Mouse (Mus musculus) ES-E14 (cell line): Measurements from ENCODE around the gene C1qtnf3. TPM values are rescaled to one million over a fixed set of nuclear protein-coding genes. Genes with fewer than 3 reads are reported as not detected.

ENCODE experiments used
- DNase-seq: peaks from one replicate; pipeline ENCODE4 v3.0.0-alpha.2; 2013; ENCODE audit warnings: low read depth, low spot score
- H3K27ac ChIP-seq: 2 replicates; pipeline ENCODE4 v1.5.1; 2012; ENCODE audit warnings: low read depth, mild to moderate bottlenecking, low read length, moderate library complexity, mixed read lengths; ENCODE audit not compliant: poor library complexity, insufficient read depth, severe bottlenecking
- H3K36me3 ChIP-seq: 2 replicates; pipeline ENCODE4 v1.6.1; 2012; ENCODE audit warnings: mild to moderate bottlenecking, low read length, moderate library complexity, mixed read lengths; ENCODE audit not compliant: control insufficient read depth, poor library complexity, insufficient read depth, severe bottlenecking
- H3K4me1 ChIP-seq, 2 experiments: fragments of 150-350 bp in 1 of 2; sonication (generic) in 1 of 2; 2 replicates each; pipeline ENCODE4 v1.6.1; 2012; ENCODE audit warnings: low read length in 2 of 2, mild to moderate bottlenecking in 1 of 2, mixed read lengths in 1 of 2; ENCODE audit not compliant: control insufficient read depth in 2 of 2, insufficient read depth in 2 of 2, poor library complexity in 1 of 2
- H3K4me3 ChIP-seq, 2 experiments: fragments of 150-350 bp in 1 of 2; sonication (generic) in 1 of 2; 2 replicates each; pipeline ENCODE4 v1.5.1; 2012; ENCODE audit warnings: low read length in 2 of 2, low read depth in 1 of 2, mild to moderate bottlenecking in 1 of 2, mixed read lengths in 1 of 2; ENCODE audit not compliant: insufficient read depth in 1 of 2, poor library complexity in 1 of 2, severe bottlenecking in 1 of 2
- H3K9ac ChIP-seq: 2 replicates; pipeline ENCODE4 v1.6.1; 2012; ENCODE audit warnings: low read depth, mild to moderate bottlenecking, low read length, mixed read lengths; ENCODE audit not compliant: poor library complexity, insufficient read depth, severe bottlenecking
- H3K9me3 ChIP-seq: fragments of 150-350 bp; sonication (generic); 2 replicates; pipeline ENCODE4 v1.6.1; 2012; ENCODE audit warnings: low read depth, mild to moderate bottlenecking, low read length; ENCODE audit not compliant: control insufficient read depth, insufficient read depth
- CHD2 ChIP-seq: IDR thresholded peaks from 2 replicates; pipeline ENCODE4 v1.6.1; 2014; ENCODE audit warnings: mild to moderate bottlenecking, low read depth, low read length, inconsistent platforms
- HCFC1 ChIP-seq: IDR thresholded peaks from 2 replicates; pipeline ENCODE4 v1.6.1; 2012; ENCODE audit warnings: low read length, inconsistent platforms, borderline replicate concordance; ENCODE audit not compliant: insufficient read depth
- MAFK ChIP-seq: IDR thresholded peaks from 2 replicates; pipeline ENCODE4 v1.6.1; 2014; ENCODE audit warnings: mild to moderate bottlenecking, low read depth, low read length, inconsistent platforms; ENCODE audit not compliant: insufficient read depth
- ZC3H11A ChIP-seq: IDR thresholded peaks from 2 replicates; pipeline ENCODE4 v1.6.1; 2012; ENCODE audit warnings: low read depth, mild to moderate bottlenecking, inconsistent platforms, low read length, borderline replicate concordance
- ZNF384 ChIP-seq: IDR thresholded peaks from 2 replicates; pipeline ENCODE4 v1.6.1; 2012; ENCODE audit warnings: low read depth, low read length, inconsistent platforms
- in situ Hi-C, 2 experiments: fragments of 600-800 bp; cut with MboI; formaldehyde crosslinking; loops; one replicate each; pipeline ENCODE4 v1.15.1; 2025; ENCODE audit warnings: low sequenced_read_pairs in 2 of 2, inconsistent platforms in 1 of 2; ENCODE audit not compliant: unreplicated experiment in 2 of 2
- total RNA-seq: library from RNA; depleted of rRNA; stranded (reverse); fragments of 300-350 nt; gene quantifications from 2 replicates; pipeline ENCODE4 v1.2.3, GENCODE M21; 2012

Gene C1qtnf3
- total RNA-seq, 1 experiment = 0.45 TPM

DNA sequence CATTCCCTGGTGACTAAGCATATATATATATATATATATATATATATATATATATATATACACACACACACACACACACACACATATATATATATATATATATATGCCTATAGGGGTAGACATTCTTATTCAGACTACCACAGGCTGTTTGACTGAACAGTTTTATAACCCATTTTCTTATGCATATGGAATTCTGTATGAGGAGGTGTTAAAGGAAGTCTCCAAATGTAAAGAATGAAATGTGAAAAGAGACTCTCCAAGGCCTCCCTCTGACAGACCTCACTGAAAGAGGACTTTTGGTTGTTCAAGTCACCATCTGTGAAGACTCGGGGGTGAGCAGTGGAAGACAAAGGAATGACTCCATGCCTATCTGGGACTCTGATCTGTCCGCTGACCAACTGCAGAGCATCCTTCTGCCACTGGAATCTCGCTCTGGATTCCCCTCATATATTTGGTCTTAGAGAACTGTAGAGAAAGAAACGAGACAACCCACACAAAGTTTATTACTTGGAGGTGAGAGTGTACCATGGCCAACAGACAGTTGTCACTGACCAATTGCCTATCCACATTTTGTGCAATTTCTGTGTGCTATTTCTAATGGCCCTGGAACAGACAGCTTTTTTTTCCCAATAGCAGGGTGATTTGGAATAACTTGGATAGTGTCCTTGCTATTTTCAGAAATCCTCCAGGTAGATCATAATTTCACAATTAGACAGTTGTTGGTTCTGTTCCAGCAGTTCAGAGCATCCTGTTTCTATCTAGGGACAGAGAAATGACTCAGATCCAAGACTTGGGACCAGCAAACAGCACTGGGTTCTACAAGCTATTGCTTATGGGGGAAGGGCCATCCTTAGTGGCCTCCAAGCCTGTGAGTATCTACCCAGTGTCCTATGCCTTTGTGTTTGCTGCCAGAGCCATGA lies 28.8 kb upstream of the C1qtnf3 start:
- Histone ChIP-seq H3K36me3 (no peaks in the 10 kb centered on the region), H3K9ac (no peak overlapping the region), H3K27ac (no peak overlapping the region), H3K9me3 (no peaks in the 10 kb centered on the region), H3K4me1 (no peaks in the 10 kb centered on the region), H3K4me3 (no peak overlapping the region)
- TF ChIP-seq ZNF384 (no peak), MAFK (no peak), ZC3H11A (no peak), CHD2 (no peak), HCFC1 (no peak)
- no peak for DNase-seq
- in situ Hi-C loops = loop anchor here (10.0 to 25.0 kb wide), 2 partner anchors 389 to 401 kb away; no protein-coding TSS in a partner anchor

DNA sequence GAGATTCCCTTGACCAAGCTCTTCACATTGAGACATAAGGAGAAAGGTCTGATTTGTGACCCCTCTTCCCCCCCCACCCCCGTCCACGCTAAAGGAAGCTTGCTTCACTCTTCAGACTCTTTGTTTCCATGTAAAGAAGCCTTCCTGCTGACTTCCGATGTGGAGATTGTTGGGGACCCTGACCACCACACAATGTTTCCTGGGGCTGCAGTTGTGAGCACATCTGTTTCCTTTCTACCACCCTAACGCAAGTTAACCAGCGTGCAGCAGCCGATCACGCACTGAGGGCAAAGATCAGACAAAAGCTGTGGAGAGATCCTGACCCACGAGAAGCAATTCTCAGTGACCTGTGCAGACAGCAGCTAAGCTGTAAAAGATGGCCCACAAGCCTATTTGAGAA lies 24.8 kb upstream of the C1qtnf3 start:
- no peaks in the 10 kb centered on the region for H3K4me1 ChIP-seq
- in situ Hi-C loops = loop anchor here in 1 of 2 experiments (10.0 kb wide), 1 partner anchor 397 kb away; no protein-coding TSS in a partner anchor
- no peak overlapping the region for H3K4me3 ChIP-seq
- no peaks in the 10 kb centered on the region for H3K9me3 ChIP-seq
- TF ChIP-seq CHD2 = no peak
- no peak for TF ChIP-seq ZC3H11A
- TF ChIP-seq MAFK = no peak
- H3K9ac ChIP-seq = no peak overlapping the region
- no peaks in the 10 kb centered on the region for H3K36me3 ChIP-seq
- no peak overlapping the region for H3K27ac ChIP-seq
- no peak for DNase-seq

DNA sequence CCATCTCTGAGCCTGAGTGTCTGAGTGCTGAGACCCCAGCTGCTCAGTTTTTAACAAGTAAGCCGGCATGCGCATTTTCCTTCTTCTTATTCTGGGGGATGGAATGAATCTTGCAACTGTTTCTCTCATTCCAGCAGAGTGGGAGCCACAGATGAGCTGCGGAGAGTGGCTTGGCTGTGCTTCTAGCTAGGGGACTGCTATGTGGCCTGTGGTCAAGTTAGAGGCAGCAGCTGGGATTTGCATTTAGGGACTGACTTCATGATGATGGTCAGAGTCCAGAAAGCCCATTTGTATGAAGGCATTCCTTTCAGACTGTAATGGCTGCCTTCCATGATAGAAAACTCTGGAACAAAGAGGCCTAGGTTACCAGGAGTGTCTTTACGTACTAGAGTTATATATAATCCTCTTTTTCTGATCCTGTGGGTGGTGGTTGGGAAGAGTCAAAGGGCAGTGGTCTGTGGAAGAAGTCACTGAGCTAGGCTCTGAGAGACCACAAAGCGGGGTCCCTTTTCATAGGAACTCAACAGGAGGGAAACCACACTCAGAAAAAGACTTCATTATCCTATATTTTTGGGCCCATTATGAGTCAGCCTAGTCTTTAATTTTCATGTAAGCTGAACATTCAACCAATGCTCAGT lies 23.4 kb upstream of the C1qtnf3 start:
- Histone ChIP-seq H3K4me1 (no peaks in the 10 kb centered on the region), H3K36me3 (no peaks in the 10 kb centered on the region), H3K9me3 (no peaks in the 10 kb centered on the region), H3K9ac (no peak overlapping the region), H3K27ac (no peak overlapping the region), H3K4me3 (no peak overlapping the region)
- in situ Hi-C loops = loop anchor here in 1 of 2 experiments (10.0 kb wide), 1 partner anchor 396 kb away; no protein-coding TSS in a partner anchor
- DNase-seq = no peak
- TF ChIP-seq ZC3H11A (no peak), MAFK (no peak), CHD2 (no peak), ZNF384 (no peak), HCFC1 (no peak)

GRCm38 (mm10) chr15:10933930-10934329 lies 18.2 kb upstream of the C1qtnf3 start:
- no peak for DNase-seq
- Histone ChIP-seq H3K27ac (no peak overlapping the region), H3K9me3 (no peaks in the 10 kb centered on the region), H3K36me3 (no peaks in the 10 kb centered on the region), H3K4me3 (no peak overlapping the region), H3K9ac (no peak overlapping the region), H3K4me1 (no peaks in the 10 kb centered on the region)
- no peak for TF ChIP-seq CHD2
- no peak for TF ChIP-seq ZNF384
- no peak for TF ChIP-seq MAFK
- TF ChIP-seq ZC3H11A = no peak
- TF ChIP-seq HCFC1 = no peak
- in situ Hi-C loops = no loop called here
